Mouse (Mus musculus) midbrain, embryonic 11.5 days (tissue): ENCODE data around the gene Rnf4. TPM values are rescaled to one million over a fixed set of nuclear protein-coding genes. Genes with fewer than 3 reads are reported as not detected.

Experiments used
- ATAC-seq: fragments of 200-750 bp; cut with Nextera tagmentation; 2 replicates; pipeline ENCODE4 v1.8.0; 2017; ENCODE audit warnings: moderate TSS enrichment, moderate library complexity; ENCODE audit not compliant: low FRiP score
- DNase-seq: peaks from one replicate; pipeline ENCODE4 v3.0.0; 2015; ENCODE audit warnings: low spot score; ENCODE audit errors: missing footprints
- H3K27ac ChIP-seq: fragments of 300-500 bp; sonication (generic); 2 replicates; pipeline ENCODE4 v1.5.1; 2014; ENCODE audit warnings: low read depth, low read length
- H3K27me3 ChIP-seq: fragments of 300-500 bp; sonication (generic); 2 replicates; pipeline ENCODE4 v1.6.1; 2014; ENCODE audit warnings: mild to moderate bottlenecking, low read length, moderate library complexity, mixed read lengths; ENCODE audit not compliant: control insufficient read depth, insufficient read depth
- H3K36me3 ChIP-seq: fragments of 300-500 bp; sonication (generic); 2 replicates; pipeline ENCODE4 v1.6.1; 2014; ENCODE audit warnings: mild to moderate bottlenecking, low read length, moderate library complexity, mixed read lengths; ENCODE audit not compliant: control insufficient read depth, insufficient read depth
- H3K4me1 ChIP-seq: fragments of 300-500 bp; sonication (generic); 2 replicates; pipeline ENCODE4 v1.6.1; 2014; ENCODE audit warnings: low read length; ENCODE audit not compliant: control insufficient read depth, insufficient read depth
- H3K4me2 ChIP-seq: fragments of 300-500 bp; sonication (generic); 2 replicates; pipeline ENCODE4 v1.6.1; 2014; ENCODE audit warnings: mild to moderate bottlenecking, moderate library complexity
- H3K4me3 ChIP-seq: fragments of 300-500 bp; sonication (generic); 2 replicates; pipeline ENCODE4 v1.5.1; 2014; ENCODE audit warnings: low read depth, low read length
- H3K9ac ChIP-seq: fragments of 300-500 bp; sonication (generic); 2 replicates; pipeline ENCODE4 v1.6.1; 2014; ENCODE audit warnings: low read length
- H3K9me3 ChIP-seq: fragments of 300-500 bp; sonication (generic); 2 replicates; pipeline ENCODE4 v1.6.1; 2016; ENCODE audit warnings: low read length; ENCODE audit not compliant: control insufficient read depth
- WGBS: fragments of 180-500 bp; shearing (Covaris S2); extraction: QIAGEN DNeasy Blood & Tissue Kit; methylation state at CpG from one replicate; pipeline ENCODE4 v1.1.7; 2014; 5-methylcytosine and 5-hydroxymethylcytosine counted together
- polyA plus RNA-seq: library from polyadenylated mRNA; unstranded; fragments of >200 nt; fragmentation: Nextera tagmentation; extraction: Ambion mirVana; gene quantifications from 2 replicates; pipeline ENCODE4 v1.2.1, GENCODE M21; 2014

Gene Rnf4
- polyA plus RNA-seq, 1 experiment from 2014 or later, result 190 TPM

GRCm38 (mm10) chr5:34368551-34369290 is 32.6 kb downstream of the Rnf4 start:
- Histone ChIP-seq H3K27ac (peak overlapping the region; percentile 62; the same call in 1 of the 2 replicates), H3K4me2 (peak overlapping the region; percentile 50), H3K9ac (peak overlapping the region; percentile 91), H3K9me3 (no peaks in the 10 kb centered on the region), H3K4me3 (peak overlapping the region; percentile 94), H3K27me3 (no peaks in the 10 kb centered on the region), H3K36me3 (no peaks in the 10 kb centered on the region), H3K4me1 (peaks cover 14% of the 10 kb centered on the region)
- no peak for ATAC-seq
- no peak for DNase-seq
- WGBS, result 69% methylated on average over 7 of the region's 7 CpGs

- WGBS, result under 1% methylated on average over 48 of the region's 64 CpGs
- peak; percentile 100 for DNase-seq
These were observed 33.4 kb downstream of the Rnf4 start, which contains the start of gene Fam193a for GRCm38 (mm10) chr5:34369341-34370021. Fam193a (plus strand) TSS chr5:34369933.

DNA sequence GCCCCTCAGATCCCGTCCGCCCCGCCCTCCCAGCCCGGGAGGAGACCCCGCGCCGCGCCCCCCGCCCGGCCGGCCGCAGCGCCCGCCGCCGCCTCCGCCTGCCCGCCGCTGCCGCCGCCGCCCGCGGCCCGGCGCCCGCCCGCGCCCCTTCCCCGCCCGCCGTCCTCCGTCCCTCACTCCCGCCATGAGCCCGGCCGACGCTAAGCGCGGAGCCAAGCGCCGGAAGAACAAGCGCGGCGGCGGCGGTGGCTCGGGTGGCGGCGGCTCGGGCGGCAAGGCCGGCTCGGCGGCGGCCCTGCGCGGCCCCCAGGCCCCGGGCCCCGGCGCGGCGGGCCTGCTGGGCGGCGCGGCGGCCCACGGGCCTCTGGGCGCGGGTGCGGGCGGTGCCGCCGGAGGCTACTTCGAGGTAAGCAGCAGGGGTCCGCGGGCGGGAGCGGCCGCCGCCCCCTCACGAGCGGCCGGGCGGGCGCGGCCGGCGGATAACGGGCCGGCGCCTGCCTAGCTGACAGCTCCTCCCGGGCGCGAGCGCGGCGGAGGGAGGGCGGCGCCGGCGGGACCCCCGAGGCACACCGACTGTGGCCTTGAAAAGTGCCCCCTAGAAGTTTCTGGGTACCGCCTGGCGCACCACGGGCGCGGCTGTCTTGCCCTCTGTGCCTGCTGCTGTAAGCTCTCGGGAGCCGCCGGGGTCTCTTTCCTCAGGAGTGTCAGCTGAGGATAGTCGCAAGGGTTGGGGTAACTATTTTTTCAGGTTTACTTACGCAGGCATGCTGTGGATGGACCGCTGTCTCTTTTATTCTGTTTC is 34.1 kb downstream of the Rnf4 start:
- H3K9me3 ChIP-seq, result no peaks in the 10 kb centered on the region
- DNase-seq (peak; percentile 91), ATAC-seq (no peak)
- peak overlapping the region; percentile 94 for H3K4me3 ChIP-seq
- H3K27me3 ChIP-seq, result no peaks in the 10 kb centered on the region
- no peaks in the 10 kb centered on the region for H3K36me3 ChIP-seq
- H3K4me1 ChIP-seq, result peaks cover 14% of the 10 kb centered on the region
- 2% methylated on average over 75 of the region's 114 CpGs for WGBS
- peak overlapping the region; percentile 55 for H3K27ac ChIP-seq
- peak overlapping the region; percentile 91 for H3K9ac ChIP-seq
- peak overlapping the region; percentile 69 for H3K4me2 ChIP-seq

More at GRCm38 (mm10) chr5:34369341-34370021, 33.4 kb downstream of the Rnf4 start, which contains the start of gene Fam193a:
- no peaks in the 10 kb centered on the region for H3K36me3 ChIP-seq
- H3K9me3 ChIP-seq, result no peaks in the 10 kb centered on the region
- H3K4me1 ChIP-seq, result peaks cover 14% of the 10 kb centered on the region
- H3K27ac ChIP-seq, result peak within 1 kb of the TSS; percentile 62
- H3K27me3 ChIP-seq, result no peaks in the 10 kb centered on the region
- H3K4me2 ChIP-seq, result peak within 1 kb of the TSS; percentile 69
- H3K4me3 ChIP-seq, result peak within 1 kb of the TSS; percentile 94
- peak within 1 kb of the TSS; percentile 91 for H3K9ac ChIP-seq
- peak; percentile 100 for ATAC-seq

GRCm38 (mm10) chr5:34370840-34371239 is 34.8 kb downstream of the Rnf4 start:
- peaks cover 14% of the 10 kb centered on the region for H3K4me1 ChIP-seq
- no peaks in the 10 kb centered on the region for H3K36me3 ChIP-seq
- DNase-seq, result peak; percentile 83
- H3K4me2 ChIP-seq, result peak overlapping the region; percentile 69
- ATAC-seq, result no peak
- no peaks in the 10 kb centered on the region for H3K9me3 ChIP-seq
- H3K27me3 ChIP-seq, result no peaks in the 10 kb centered on the region
- 36% methylated on average over 8 of the region's 8 CpGs for WGBS
- peak overlapping the region; percentile 91 for H3K9ac ChIP-seq
- H3K4me3 ChIP-seq, result peak overlapping the region; percentile 94
- H3K27ac ChIP-seq, result no peak overlapping the region

DNA sequence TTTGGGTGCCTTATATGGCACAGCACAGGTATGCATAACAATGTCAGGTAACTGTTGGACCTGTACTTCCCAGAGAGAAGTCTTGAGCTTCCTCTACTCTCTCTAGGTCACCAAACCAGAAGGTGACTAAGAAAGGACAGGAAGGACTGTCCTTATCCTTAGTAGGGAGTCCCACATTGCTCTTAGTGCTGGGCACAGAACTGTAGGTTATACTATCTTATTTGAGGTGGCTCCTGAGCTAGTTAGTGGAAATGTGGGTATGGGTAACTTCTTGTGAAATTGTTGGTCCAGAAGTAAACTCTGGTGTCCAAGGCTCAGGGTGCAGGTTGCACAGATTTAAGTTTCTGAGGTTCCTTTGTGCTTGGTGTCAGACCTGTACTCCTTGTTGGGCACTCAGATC is 36.1 kb downstream of the Rnf4 start:
- DNase-seq, result peak; percentile 73
- Histone ChIP-seq H3K27ac (no peak overlapping the region), H3K9me3 (no peaks in the 10 kb centered on the region), H3K9ac (no peak overlapping the region), H3K36me3 (no peaks in the 10 kb centered on the region), H3K27me3 (no peaks in the 10 kb centered on the region), H3K4me2 (no peak overlapping the region), H3K4me1 (peaks cover 14% of the 10 kb centered on the region), H3K4me3 (no peak overlapping the region)
- no peak for ATAC-seq

- ATAC-seq (no peak), DNase-seq (peak; percentile 61)
- no peaks in the 10 kb centered on the region for H3K9me3 ChIP-seq
- no peaks in the 10 kb centered on the region for H3K27me3 ChIP-seq
- H3K36me3 ChIP-seq, result no peaks in the 10 kb centered on the region
- no peak overlapping the region for H3K4me3 ChIP-seq
- no peak overlapping the region for H3K4me2 ChIP-seq
- H3K4me1 ChIP-seq, result peaks cover 14% of the 10 kb centered on the region
- H3K9ac ChIP-seq, result no peak overlapping the region
- no peak overlapping the region for H3K27ac ChIP-seq
These were observed 36.5 kb downstream of the Rnf4 start for GRCm38 (mm10) chr5:34372541-34372940.

DNA sequence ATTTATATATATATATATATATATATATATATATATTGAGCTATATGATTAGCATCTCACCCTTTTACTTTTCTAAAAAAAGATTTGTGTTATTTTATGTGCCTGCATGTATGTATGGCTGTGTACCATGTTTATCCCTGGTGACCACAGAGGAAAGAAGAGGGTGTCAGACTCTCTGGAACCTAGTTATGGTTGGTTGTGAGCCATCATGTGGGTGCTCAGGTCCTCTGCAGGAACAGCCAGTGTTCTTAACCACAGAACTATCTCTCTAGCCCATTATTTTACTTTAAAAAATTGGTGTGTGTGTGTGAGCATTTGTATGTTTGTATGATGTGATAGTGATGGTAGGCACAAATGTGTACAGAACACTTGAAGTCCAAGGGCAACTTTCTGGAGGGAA is 42.7 kb downstream of the Rnf4 start:
- Histone ChIP-seq H3K9ac (no peak overlapping the region), H3K4me3 (no peak overlapping the region), H3K4me1 (no peaks in the 10 kb centered on the region), H3K27me3 (no peaks in the 10 kb centered on the region), H3K9me3 (no peaks in the 10 kb centered on the region), H3K36me3 (no peaks in the 10 kb centered on the region), H3K4me2 (no peak overlapping the region), H3K27ac (no peak overlapping the region)
- DNase-seq (no peak), ATAC-seq (no peak)

- H3K4me3 ChIP-seq, result no peak overlapping the region
- H3K36me3 ChIP-seq, result no peaks in the 10 kb centered on the region
- ATAC-seq (no peak), DNase-seq (no peak)
- H3K9ac ChIP-seq, result no peak overlapping the region
- peaks cover 4% of the 10 kb centered on the region; the same call in 1 of the 2 replicates for H3K9me3 ChIP-seq
- no peak overlapping the region for H3K27ac ChIP-seq
- WGBS, result 97% methylated on average over 2 of the region's 2 CpGs
- no peaks in the 10 kb centered on the region for H3K27me3 ChIP-seq
- no peak overlapping the region for H3K4me2 ChIP-seq
- H3K4me1 ChIP-seq, result no peaks in the 10 kb centered on the region
These were observed 45.6 kb downstream of the Rnf4 start for GRCm38 (mm10) chr5:34381700-34382099.
